Mouse (Mus musculus) cortical plate, adult 2 months (tissue): ENCODE measurements at regions not wholly inside any gene's neighbourhood (a gene's known extent, or its start where the extent isn't known, plus 50 kb on each side); places are given as distances from the start of the nearest gene placed in this dataset.

Source experiments
- H3K27ac ChIP-seq: fragments of 200-500 bp; 2 replicates; pipeline ENCODE4 v1.5.1; 2012; ENCODE audit warnings: low read length, control low read depth, inconsistent platforms; ENCODE audit not compliant: insufficient read depth
- H3K4me1 ChIP-seq: fragments of 200-500 bp; 2 replicates; pipeline ENCODE4 v1.6.1; 2011; ENCODE audit warnings: low read length; ENCODE audit not compliant: control insufficient read depth, insufficient read depth
- H3K4me3 ChIP-seq: fragments of 200-500 bp; 2 replicates; pipeline ENCODE4 v1.5.1; 2011; ENCODE audit warnings: mild to moderate bottlenecking, low read length, control low read depth; ENCODE audit not compliant: insufficient read depth
- CTCF ChIP-seq: fragments of 200-500 bp; IDR thresholded peaks from 2 replicates; pipeline ENCODE4 v1.5.1; 2011; ENCODE audit warnings: mild to moderate bottlenecking, control low read depth, low read length; ENCODE audit not compliant: insufficient read depth; ENCODE audit errors: extremely low read depth
- POLR2A ChIP-seq: fragments of 200-500 bp; IDR thresholded peaks from 2 replicates; pipeline ENCODE4 v1.6.1; 2011; ENCODE audit warnings: mild to moderate bottlenecking, low read length, control low read depth; ENCODE audit not compliant: insufficient read depth; ENCODE audit errors: extremely low read depth

- TF ChIP-seq POLR2A, result no peak
- no peak for TF ChIP-seq CTCF
- H3K4me1 ChIP-seq, result peaks cover 4% of the 10 kb centered on the region; the same call in 1 of the 2 replicates
- no peak overlapping the region for H3K4me3 ChIP-seq
- H3K27ac ChIP-seq, result no peak overlapping the region
Measured at GRCm38 (mm10) chr11:20917483-20917882, 86.6 kb upstream of the Lgalsl start.

DNA sequence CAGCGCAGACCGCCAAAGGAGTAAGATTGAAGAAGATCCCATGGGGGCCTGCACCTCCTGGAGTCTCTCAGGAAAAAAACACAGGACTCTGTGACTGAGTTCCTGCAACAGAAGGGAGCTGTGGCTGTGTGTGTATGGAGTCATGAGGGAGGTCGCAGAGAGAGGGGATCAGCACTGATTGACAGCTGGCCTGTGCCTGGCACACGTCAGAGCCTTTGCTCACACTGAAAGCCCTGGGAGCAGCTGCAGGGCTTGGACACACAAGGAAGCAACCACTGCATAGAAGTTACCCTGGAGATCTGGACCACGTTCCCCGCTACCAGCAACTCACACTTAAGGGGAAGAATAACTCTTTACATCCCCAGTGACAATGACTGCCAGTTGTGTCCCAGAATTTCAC lies 92.3 kb upstream of the Lgalsl start:
- TF ChIP-seq CTCF (no peak), POLR2A (no peak)
- H3K4me1 ChIP-seq, result no peaks in the 10 kb centered on the region
- H3K4me3 ChIP-seq, result no peak overlapping the region
- H3K27ac ChIP-seq, result no peak overlapping the region

- no peak overlapping the region for H3K27ac ChIP-seq
- TF ChIP-seq CTCF (no peak), POLR2A (no peak)
- no peak overlapping the region for H3K4me3 ChIP-seq
- no peaks in the 10 kb centered on the region for H3K4me1 ChIP-seq
Measured at GRCm38 (mm10) chr11:20929426-20929825, 98.6 kb upstream of the Lgalsl start.

- TF ChIP-seq CTCF (no peak), POLR2A (no peak)
- Histone ChIP-seq H3K4me3 (no peak overlapping the region), H3K27ac (no peak overlapping the region), H3K4me1 (no peaks in the 10 kb centered on the region)
Measured at GRCm38 (mm10) chr11:20930045-20930444, 99.2 kb upstream of the Lgalsl start.

GRCm38 (mm10) chr11:20930573-20930972 lies 99.7 kb upstream of the Lgalsl start:
- no peak overlapping the region for H3K4me3 ChIP-seq
- TF ChIP-seq CTCF, result no peak
- TF ChIP-seq POLR2A, result no peak
- no peak overlapping the region for H3K27ac ChIP-seq

DNA sequence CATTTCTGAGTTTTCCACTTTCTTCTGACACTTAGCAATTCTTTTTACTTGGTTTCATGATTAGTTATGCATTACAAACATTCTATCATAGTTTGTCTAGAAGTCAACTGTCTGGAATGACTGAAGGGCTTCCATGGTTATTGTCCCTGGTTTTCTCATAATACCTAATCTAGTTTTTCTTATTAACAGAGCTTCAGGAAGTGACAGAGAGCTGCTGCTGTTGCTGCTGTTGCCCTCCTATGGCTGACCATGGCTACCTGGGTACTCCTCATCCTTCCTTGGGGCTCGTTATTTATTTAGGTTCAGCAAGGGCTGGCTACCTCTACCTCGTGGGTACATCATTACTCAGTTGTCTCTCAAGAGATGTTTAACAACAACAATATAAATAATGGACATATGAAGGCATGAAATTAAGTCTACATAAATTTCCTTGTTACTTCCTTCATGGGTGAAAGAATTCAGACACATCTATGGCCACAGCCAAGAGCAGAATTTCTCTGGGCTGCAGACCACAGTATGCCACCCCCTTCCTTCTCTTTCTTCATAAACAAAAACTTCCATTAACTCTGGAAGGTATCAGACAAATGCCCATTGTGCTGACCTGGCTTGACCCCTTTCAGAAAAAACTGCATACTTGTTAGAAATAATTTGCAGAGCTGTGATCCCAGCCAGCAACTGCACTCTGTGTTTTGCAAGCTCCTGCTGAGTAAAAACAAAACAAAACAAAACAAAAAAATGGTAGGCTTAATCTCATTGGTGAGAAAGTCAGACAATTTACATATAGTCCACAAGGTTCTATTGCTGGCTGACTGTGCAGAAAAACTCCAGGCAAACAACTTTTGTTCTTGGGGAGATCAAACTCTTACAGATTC lies 103.6 kb upstream of the Lgalsl start:
- Histone ChIP-seq H3K27ac (no peak overlapping the region), H3K4me1 (no peaks in the 10 kb centered on the region), H3K4me3 (no peak overlapping the region)
- no peak for TF ChIP-seq CTCF

More at GRCm38 (mm10) chr11:20930573-20930972, 99.7 kb upstream of the Lgalsl start:
- H3K4me1 ChIP-seq, result no peaks in the 10 kb centered on the region

GRCm38 (mm10) chr11:20935063-20935370 lies 104.2 kb upstream of the Lgalsl start:
- Histone ChIP-seq H3K27ac (no peak overlapping the region), H3K4me3 (no peak overlapping the region), H3K4me1 (no peaks in the 10 kb centered on the region)
- no peak for TF ChIP-seq CTCF

DNA sequence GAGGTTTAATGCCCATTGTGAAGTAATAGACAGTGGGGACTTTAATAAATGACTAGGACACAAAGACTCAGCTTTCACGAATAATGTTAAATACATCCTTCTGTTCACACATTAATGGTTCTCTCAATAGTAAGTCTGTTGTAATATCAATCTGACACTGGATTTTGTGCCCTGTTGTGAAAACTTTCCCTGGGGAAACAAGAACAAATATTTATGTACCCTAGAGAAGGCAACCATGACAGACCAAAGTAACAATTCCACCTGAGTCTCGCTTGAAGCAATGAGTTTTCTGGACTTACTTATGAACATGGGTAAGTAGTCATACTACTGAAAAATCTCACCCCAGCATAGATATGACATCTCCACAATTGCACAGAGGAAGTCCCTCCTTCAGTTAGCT lies 105.1 kb upstream of the Lgalsl start:
- no peak overlapping the region for H3K4me3 ChIP-seq
- TF ChIP-seq POLR2A (no peak), CTCF (no peak)
- no peak overlapping the region for H3K27ac ChIP-seq
- no peaks in the 10 kb centered on the region for H3K4me1 ChIP-seq

- Histone ChIP-seq H3K4me3 (no peak overlapping the region), H3K4me1 (no peaks in the 10 kb centered on the region), H3K27ac (no peak overlapping the region)
- no peak for TF ChIP-seq POLR2A
- TF ChIP-seq CTCF, result no peak
Measured at GRCm38 (mm10) chr11:20936996-20937395, 106.1 kb upstream of the Lgalsl start.

GRCm38 (mm10) chr11:20937942-20938341 lies 107.1 kb upstream of the Lgalsl start:
- TF ChIP-seq POLR2A, result no peak
- no peak for TF ChIP-seq CTCF
- no peak overlapping the region for H3K4me3 ChIP-seq
- H3K4me1 ChIP-seq, result no peaks in the 10 kb centered on the region
- no peak overlapping the region for H3K27ac ChIP-seq

DNA sequence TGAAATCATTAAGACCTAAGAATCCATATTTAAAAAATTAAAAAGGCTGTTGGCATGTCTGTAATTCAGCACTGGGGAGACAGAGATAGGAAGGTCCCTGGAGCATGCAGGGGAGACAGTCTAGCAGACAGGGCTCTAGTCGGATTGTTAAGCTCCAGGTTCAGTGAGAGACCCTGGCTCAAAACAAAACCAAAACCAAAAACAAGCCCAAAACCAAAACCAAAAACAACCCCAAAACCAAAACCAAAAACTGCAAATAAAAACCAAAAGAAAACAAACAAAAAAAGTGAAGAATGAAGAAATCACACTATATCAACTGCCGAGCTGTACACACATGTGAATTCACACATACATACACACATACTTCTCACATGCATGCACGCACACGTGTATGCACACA lies 108.8 kb upstream of the Lgalsl start:
- Histone ChIP-seq H3K4me1 (no peaks in the 10 kb centered on the region), H3K4me3 (no peak overlapping the region), H3K27ac (no peak overlapping the region)
- TF ChIP-seq POLR2A (no peak), CTCF (no peak)
